8 mouse cellular contexts compared by ENCODE assay signal in genomic region chr15:10713181-10713625, GRCm38 (mm10). TPM values are rescaled to one million over a fixed set of nuclear protein-coding genes. Genes with fewer than 3 reads are reported as not detected.
A peak's percentile ranks its signal among the peaks of the same experiment; 100 is the strongest.
DNase-seq lines count a peak whose midpoint lies in the region; ATAC-seq lines count a peak whose summit lies in the region.

No protein-coding gene starts in this region.

- H3K27me3 ChIP-seq in hindbrain, embryonic 12.5 days, result no peaks in the 10 kb centered on the region

- H3K36me3 ChIP-seq in hindbrain, embryonic 12.5 days, result peaks cover 6% of the 10 kb centered on the region; the same call in 1 of the 2 replicates
- no peaks in the 10 kb centered on the region for H3K36me3 ChIP-seq in macrophage (ENCODE audit: inconsistent target)

- H3K4me1 ChIP-seq in hindbrain, embryonic 12.5 days, result peaks cover 25% of the 10 kb centered on the region

- 3% methylated on average over 13 of the region's 13 CpGs for WGBS in hindbrain, embryonic 12.5 days
- 85% methylated on average over 13 of the region's 13 CpGs for WGBS in macrophage (ENCODE audit: missing documents)

- DNase-seq in heart, adult 11 months, result peak; percentile 82
- DNase-seq in heart, adult 9 months (ENCODE audit: low spot score in 2 of 2), result no peak
- DNase-seq in NIH3T3 (ENCODE audit: low read depth), result peak; percentile 39
- DNase-seq in thymus, postnatal 25 days, result no peak
- no peak for DNase-seq in natural killer cell, adult 2 months (ENCODE audit: low spot score in 2 of 2)

- ATAC-seq in hindbrain, embryonic 12.5 days (ENCODE audit: low FRiP score), result 0 out of 2 replicates have a peak, but pooled peaks have one; percentile 21
- ATAC-seq in megakaryocyte-erythroid progenitor cell, adult 5-6 weeks (replicated peaks; ENCODE audit: low FRiP score, low TSS enrichment, poor library complexity, severe bottlenecking), result no peak

- H3K27ac ChIP-seq in hindbrain, embryonic 12.5 days, result peak overlapping the region; percentile 82
- H3K27ac ChIP-seq in macrophage, result no peak overlapping the region

- peak overlapping the region; percentile 88 for H3K4me2 ChIP-seq in hindbrain, embryonic 12.5 days (replicated peaks)

- peak overlapping the region; percentile 87 for H3K4me3 ChIP-seq in hindbrain, embryonic 12.5 days
- H3K4me3 ChIP-seq in macrophage (ENCODE audit: inconsistent target), result peak overlapping the region; percentile 65

- peaks cover 4% of the 10 kb centered on the region; the same call in 1 of the 2 replicates for H3K9me3 ChIP-seq in hindbrain, embryonic 12.5 days (replicated peaks)

- H3K9ac ChIP-seq in hindbrain, embryonic 12.5 days, result peak overlapping the region; percentile 94

- H3K79me2 ChIP-seq in macrophage (ENCODE audit: inconsistent target), result peaks cover 55% of the 10 kb centered on the region; the same call in 1 of the 2 replicates

RNA-seq across cellular contexts. Expression of gene Rai14, which starts 1.2 kb away (rescaled TPM):
- polyA plus RNA-seq in hindbrain, embryonic 12.5 days (2016; fragmentation: Nextera tagmentation; extraction: Ambion mirVana), result 64.9 and 70.5 TPM in 2 replicates
- 10 to 100 TPM in 24 of 26 experiments, 1 to 10 TPM in 2; 8.3 to 70.6 (median 36.7) TPM for total RNA-seq in macrophage (2018; cell fraction: chromatin; rRNA removed)
- total RNA-seq in macrophage (2018; cell fraction: cytosol; rRNA removed), result 10 to 100 TPM in 13 of 26 experiments, 1 to 10 TPM in 13; 2.6 to 14.7 (median 8.2) TPM
- 10 to 100 TPM in 16 of 26 experiments, 1 to 10 TPM in 10; 4.2 to 46.2 (median 16.6) TPM for total RNA-seq in macrophage (2018; cell fraction: nucleus; rRNA removed)
- 4.9 to 12.5 TPM (median 12.5 TPM) in 3 replicates for polyA plus RNA-seq in macrophage (2018)
- 1.2 and 5.4 TPM in 2 replicates for total RNA-seq in megakaryocyte-erythroid progenitor cell, adult 5-6 weeks (2014; fragmentation: Nextera tagmentation)
- 3.7 and 4.1 TPM in 2 replicates for total RNA-seq in megakaryocyte-erythroid progenitor cell, adult 5-6 weeks (2017)

Comparison
In these comparisons a context has a peak if more than half of its experiments do, and no peak if none do; other contexts are left out.
1. DNase-seq: peak in heart, adult 11 months (single experiment) and NIH3T3 (single experiment); none in heart, adult 9 months (0 of 2), thymus, postnatal 25 days (single experiment) and natural killer cell, adult 2 months (0 of 2).